Mouse (Mus musculus) thymus, postnatal 10 days (tissue): ENCODE measurements at regions not wholly inside any gene's neighbourhood (a gene's known extent, or its start where the extent isn't known, plus 50 kb on each side); places are given as distances from the start of the nearest gene placed in this dataset.

Experiments
- DNase-seq, 2 experiments: peaks; one replicate each; pipeline ENCODE4 v3.0.0; 2021; ENCODE audit warnings: low spot score in 2 of 2

GRCm38 (mm10) chr7:35988449-35989109 is 185.8 kb upstream of the Zfp507 start:
- no peak for DNase-seq

- no peak for DNase-seq
These were observed 175.2 kb upstream of the Zfp507 start for GRCm38 (mm10) chr7:35977986-35978385.

- no peak for DNase-seq
These were observed 155.9 kb upstream of the Zfp507 start for GRCm38 (mm10) chr7:35958731-35959130.

- DNase-seq, result no peak
These were observed 155.2 kb upstream of the Zfp507 start for GRCm38 (mm10) chr7:35958052-35958451.

GRCm38 (mm10) chr7:35948794-35949193 is 146.0 kb upstream of the Zfp507 start:
- DNase-seq, result no peak

GRCm38 (mm10) chr7:35948389-35948788 is 145.6 kb upstream of the Zfp507 start:
- no peak for DNase-seq

GRCm38 (mm10) chr7:35941086-35941485 is 138.3 kb upstream of the Zfp507 start:
- DNase-seq, result no peak

- DNase-seq, result no peak
These were observed 135.5 kb upstream of the Zfp507 start for GRCm38 (mm10) chr7:35938123-35938869.

- no peak for DNase-seq
These were observed 123.9 kb upstream of the Zfp507 start for GRCm38 (mm10) chr7:35926749-35927148.

GRCm38 (mm10) chr7:35922582-35922981 is 119.8 kb upstream of the Zfp507 start:
- DNase-seq, result no peak

GRCm38 (mm10) chr7:35920884-35921283 is 118.1 kb upstream of the Zfp507 start:
- DNase-seq, result no peak

- DNase-seq, result no peak
These were observed 117.4 kb upstream of the Zfp507 start for GRCm38 (mm10) chr7:35920194-35920609.

- DNase-seq, result no peak
These were observed 107.4 kb upstream of the Zfp507 start for GRCm38 (mm10) chr7:35910109-35910706.

- peak; percentile 24 to 67 for DNase-seq
These were observed 99.2 kb upstream of the Zfp507 start for GRCm38 (mm10) chr7:35901942-35902381.

- no peak for DNase-seq
These were observed 96.1 kb upstream of the Zfp507 start for GRCm38 (mm10) chr7:35898701-35899445.

GRCm38 (mm10) chr7:35893292-35893691 is 90.5 kb upstream of the Zfp507 start:
- no peak for DNase-seq

- DNase-seq, result no peak
These were observed 83.2 kb upstream of the Zfp507 start for GRCm38 (mm10) chr7:35886051-35886450.

- DNase-seq, result peak in 1 of 2 experiments; percentile 37
These were observed 77.0 kb upstream of the Zfp507 start for GRCm38 (mm10) chr7:35879755-35880304.

GRCm38 (mm10) chr7:35878164-35878563 is 75.4 kb upstream of the Zfp507 start:
- no peak for DNase-seq

- no peak for DNase-seq
These were observed 58.2 kb upstream of the Zfp507 start for GRCm38 (mm10) chr7:35861049-35861448.

GRCm38 (mm10) chr7:35859601-35860000 is 56.8 kb upstream of the Zfp507 start:
- peak in 1 of 2 experiments; percentile 27 for DNase-seq

- no peak for DNase-seq
These were observed 54.9 kb upstream of the Zfp507 start for GRCm38 (mm10) chr7:35857693-35858092.
